Mouse (Mus musculus): ENCODE measurements around the gene Tmem120b. TPM values are rescaled to one million over a fixed set of nuclear protein-coding genes. Genes with fewer than 3 reads are reported as not detected.
"Not testable (repeated sequence)": the region's sequence is repeated elsewhere in the genome, so short reads cannot be mapped to it uniquely, and the experiment has no call there.

Tmem120b gene
- polyA plus RNA-seq, 1 experiment = 3.9 TPM

DNA sequence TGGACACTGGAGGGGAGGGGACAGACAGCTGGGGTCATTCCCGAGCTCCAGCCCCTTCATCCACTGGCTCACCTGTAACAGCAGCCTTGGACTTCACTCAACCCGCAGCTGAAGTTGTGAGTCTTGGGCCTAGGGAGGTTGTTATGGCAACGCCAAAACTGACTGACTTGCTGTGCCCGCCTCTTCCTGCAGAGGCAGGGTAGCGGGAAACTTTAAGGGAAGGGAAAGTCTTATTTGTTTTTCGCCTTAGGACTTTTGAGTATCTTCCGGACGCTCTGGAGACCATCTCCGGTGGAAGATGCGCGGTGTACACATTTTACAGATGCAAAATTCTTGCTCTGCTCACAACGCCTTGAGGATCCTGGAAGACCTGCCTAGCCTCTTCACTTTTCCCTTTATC is 18.9 kb upstream of the Tmem120b start:
- WGBS = 8% methylated on average over 12 of the region's 12 CpGs
- no peak for DNase-seq (ENCODE audit: low read depth, low spot score)

DNA sequence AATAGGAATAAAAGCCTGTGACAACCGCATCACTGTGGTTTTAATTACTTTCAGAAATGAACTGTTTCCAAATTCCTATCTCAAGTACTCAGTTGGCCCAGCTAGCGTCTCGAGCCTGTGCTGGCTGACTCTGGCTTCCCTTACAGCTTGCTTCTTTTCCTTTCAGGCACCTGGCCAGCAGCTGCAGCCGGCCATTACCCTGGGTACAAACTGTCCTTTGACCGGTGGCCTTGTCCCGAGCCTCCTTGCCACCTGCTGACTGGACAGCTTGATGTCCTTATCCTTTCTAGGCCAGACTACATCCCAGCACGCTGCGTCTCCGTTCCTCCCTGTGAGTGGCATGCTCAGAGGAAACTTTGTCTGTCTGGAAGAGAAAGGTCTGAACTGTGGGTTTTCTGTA is 17.3 kb upstream of the Tmem120b start:
- WGBS = 72% methylated on average over 9 of the region's 9 CpGs

DNA sequence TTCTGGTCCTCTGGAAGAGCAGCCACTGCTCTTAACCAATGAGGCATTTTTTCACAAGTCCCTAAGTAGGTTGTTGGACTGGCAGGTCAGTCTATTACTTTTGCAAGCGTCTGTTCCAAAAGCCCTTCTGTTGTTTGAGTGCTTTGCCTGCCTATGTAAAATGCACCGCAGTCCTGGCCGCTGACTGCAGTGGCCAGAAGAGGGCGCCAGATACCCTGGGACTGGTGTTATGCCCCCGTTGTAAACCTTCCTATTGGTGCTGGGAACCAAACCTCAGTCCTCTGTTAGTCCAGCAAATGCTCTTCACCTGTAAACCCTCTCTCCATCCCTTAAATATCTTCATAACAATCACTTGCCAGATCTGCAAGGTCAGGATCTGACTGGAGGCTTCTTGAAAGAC is 16.5 kb upstream of the Tmem120b start:
- no peak for DNase-seq (ENCODE audit: low read depth, low spot score)
- 86% methylated on average over 5 of the region's 5 CpGs for WGBS

More for the DNA sequence above, 17.3 kb upstream of the Tmem120b start:
- DNase-seq (ENCODE audit: low read depth, low spot score) = no peak

DNA sequence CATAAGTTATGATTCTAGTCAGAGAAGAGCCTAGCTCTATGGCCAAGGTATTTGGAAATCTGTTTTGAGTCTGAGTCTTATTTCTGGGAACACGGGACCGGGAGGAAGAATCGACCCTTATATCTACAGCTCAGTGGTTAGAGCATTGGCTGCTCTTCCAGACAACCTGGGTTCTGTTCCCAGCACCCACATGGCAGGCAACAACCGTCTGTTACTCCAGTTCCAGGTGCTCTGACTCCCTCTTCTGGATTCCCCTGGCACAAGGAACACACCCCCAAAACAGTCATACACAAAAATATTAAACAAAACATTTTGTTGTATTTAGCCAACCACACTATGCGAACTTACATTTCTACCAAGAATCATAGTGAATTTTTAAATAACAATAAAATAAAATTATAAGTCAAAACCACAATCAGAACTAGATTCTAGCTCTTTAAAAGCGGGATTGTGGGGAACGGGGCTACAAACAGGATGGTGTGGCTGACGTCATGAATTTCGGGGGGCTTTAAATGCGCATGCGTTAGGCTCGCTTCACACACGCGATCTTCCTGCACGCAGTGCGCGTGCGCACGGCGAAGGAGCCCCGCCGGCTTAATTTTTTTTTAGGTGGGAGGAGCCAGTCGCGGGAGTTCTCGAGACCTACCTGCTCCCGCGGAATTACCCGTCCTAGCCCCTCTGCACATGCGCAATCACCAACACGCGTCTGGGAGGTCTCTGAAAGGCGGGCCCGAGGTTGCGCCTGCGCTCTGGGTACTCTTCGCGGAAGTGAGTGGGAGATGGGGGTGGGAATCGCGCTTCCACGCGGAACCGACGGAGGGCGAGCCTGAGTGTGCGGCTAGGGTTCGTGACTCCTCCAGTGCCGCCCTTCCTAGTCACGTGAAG is 10.6 kb upstream of the Tmem120b start:
- WGBS = 7% methylated on average over 48 of the region's 48 CpGs
- peak; percentile 100 for DNase-seq (ENCODE audit: low read depth, low spot score)

DNA sequence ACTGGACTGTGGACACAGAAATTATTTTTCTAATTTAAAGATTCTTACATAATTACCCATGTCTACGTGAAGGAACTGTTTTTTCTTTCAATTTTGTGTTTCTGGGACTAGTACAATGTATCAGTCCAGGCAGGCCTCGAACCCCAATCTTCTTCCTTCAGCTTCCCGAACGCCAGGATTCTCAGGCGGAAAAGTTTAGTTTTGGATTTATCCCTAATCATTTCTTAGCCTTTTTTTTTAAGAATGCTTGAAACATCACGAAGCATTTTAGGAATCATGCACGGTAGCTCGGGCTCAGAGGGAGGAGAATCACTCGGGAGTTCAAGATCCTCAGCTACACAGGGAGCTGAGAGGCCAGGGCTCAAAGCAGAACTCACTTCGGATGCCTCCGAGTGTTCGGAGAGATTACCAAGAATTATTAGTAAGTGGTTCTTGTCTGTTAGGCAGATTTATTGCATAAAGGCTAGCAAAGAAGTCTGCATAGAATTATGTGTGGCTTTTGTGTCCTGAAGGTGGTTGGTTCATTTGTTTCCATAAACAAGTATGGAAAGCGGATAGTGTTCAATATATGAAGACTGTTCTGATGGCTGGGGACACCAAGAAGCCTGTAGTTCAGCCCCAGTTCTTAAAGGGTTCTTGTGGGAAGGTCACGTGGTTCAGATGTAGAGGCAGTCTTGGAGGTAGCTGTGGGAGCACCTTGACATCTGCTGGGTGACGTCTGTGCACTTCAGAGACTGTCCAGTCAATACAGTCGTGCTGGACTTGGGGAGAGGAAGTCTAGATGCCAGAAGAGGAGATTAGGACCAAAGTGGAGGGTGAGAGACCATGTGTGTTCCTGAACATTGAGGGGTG is 9.7 kb upstream of the Tmem120b start:
- DNase-seq (ENCODE audit: low read depth, low spot score) = no peak

DNA sequence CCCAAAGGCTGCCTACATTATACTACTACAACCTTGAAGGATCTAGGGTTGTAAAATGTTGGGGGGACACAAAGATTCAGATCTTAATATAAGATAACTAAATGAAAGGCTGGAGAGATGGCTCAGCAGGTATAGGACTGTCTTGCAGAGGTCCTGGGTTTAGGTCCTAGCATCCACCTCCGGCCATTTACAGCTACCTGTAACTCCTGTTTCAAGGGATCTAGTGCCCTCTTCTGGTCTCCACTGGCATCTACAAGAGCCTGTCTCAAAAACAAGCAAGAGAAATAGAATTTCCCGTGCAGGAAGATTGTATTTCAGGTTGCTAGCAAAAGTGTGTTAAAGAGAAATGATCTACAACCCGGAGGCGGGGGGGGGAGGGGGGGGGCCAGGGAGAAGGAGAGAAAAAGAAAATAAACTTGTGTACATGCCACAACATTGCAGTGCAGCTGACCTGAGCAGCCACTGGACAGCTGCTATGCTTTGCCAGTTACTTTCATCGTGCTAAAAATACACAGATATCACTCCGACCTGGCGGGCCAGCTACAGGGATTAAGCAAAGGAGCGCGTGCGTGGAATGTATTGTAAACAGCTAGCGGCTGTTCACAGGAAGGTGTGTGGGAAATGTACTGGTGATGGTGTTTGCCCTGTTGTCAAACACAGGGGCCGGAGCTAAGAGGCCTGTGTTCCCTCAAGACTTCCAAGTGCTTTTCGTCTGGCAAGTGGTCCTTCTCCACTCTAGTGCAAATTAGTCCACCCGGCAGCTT is 8.3 kb upstream of the Tmem120b start:
- 22% methylated on average over 14 of the region's 14 CpGs for WGBS
- DNase-seq (ENCODE audit: low read depth, low spot score) = no peak

More for the DNA sequence above, 9.7 kb upstream of the Tmem120b start:
- WGBS = 27% methylated on average over 16 of the region's 16 CpGs

DNA sequence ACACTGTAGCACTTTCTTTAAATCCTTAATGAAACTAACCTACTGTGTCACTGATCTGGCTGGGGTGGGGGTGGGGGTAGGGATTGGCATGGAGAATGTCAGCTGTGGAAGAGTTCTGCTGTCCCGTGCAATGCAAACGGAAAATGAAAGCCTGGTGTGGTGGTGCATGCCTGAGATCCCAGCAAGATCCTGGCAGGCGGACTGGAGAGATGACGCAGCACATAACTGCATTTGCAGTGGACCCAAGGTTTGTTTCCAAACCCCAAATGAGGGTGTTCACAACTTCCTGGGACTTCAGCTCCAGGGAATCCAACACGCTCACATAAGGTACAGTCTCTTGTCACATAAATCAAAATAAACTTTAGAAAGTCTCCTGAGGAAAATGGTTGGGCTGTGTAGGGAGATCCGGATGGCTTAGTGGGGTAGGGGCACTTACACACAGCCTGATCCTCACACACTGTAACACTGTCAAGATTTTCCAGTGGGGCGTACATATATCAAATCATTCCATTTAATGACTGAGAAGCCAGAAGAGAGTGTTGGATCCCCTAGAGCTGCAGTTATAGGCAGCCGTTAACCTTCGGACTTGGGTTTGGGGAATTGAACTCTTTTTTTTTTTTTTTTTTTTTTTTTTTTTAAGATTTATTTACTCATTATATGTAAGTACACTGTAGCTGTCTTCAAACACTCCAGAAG is 7.4 kb upstream of the Tmem120b start:
- 39% methylated on average over 9 of the region's 9 CpGs for WGBS
- no peak for DNase-seq (ENCODE audit: low read depth, low spot score)

DNA sequence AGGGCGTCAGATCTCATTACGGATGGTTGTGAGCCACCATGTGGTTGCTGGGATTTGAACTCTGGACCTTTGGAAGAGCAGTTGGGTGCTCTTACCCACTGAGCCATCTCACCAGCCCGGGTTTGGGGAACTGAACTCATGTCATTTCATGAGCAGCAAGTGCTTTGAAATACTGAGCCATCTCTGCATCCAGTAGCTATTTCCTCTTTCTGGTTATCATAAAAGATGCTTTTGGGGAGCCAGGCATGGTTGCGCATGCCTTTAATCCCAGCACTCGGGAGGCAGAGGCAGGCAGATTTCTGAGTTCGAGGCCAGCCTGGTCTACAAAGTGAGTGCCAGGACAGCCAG is 6.8 kb upstream of the Tmem120b start:
- not testable (repeated sequence) for DNase-seq (ENCODE audit: low read depth, low spot score)
- WGBS = 58% methylated on average over 6 of the region's 6 CpGs

DNA sequence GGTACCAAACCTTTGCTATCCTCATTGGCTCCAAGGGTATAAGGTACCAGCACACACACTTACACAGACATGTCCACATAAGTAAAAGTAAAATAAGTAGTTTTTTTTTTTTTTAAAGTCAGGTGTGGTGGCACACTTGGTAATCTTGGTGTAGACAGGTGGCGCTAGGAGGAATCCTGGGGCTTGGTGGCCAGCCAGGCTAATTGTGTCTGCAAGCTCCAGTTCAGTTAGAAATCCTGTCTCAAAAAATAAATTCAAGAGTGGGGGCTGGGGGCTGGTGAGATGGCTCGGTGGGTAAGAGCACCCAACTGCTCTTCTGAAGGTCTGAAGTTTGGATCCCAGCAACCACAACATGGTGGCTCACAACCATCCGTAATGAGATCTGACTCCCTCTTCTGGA is 5.1 kb upstream of the Tmem120b start:
- DNase-seq (ENCODE audit: low read depth, low spot score) = no peak
- 87% methylated on average over 3 of the region's 3 CpGs for WGBS

DNA sequence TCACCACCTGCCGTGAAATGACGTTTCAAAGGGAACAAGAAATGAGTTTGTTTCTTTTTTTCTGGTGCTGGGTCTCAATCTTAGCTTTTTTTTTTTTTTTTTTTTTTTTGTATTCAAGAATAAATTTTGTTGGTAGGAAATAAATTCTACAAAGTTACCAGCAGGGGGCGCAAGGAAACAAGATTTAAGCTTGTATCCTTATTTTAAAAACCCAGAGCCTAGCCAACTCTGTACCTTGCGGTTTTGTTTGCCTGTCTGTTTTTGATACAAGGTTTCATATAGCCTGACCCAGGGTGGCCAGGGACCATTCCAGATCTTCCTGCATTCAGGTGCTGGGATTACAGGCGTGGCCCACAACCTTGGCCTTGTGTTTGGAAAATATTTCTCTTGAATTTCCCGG is 4.0 kb upstream of the Tmem120b start:
- WGBS = 22% methylated on average over 6 of the region's 6 CpGs
- DNase-seq (ENCODE audit: low read depth, low spot score) = no peak

DNA sequence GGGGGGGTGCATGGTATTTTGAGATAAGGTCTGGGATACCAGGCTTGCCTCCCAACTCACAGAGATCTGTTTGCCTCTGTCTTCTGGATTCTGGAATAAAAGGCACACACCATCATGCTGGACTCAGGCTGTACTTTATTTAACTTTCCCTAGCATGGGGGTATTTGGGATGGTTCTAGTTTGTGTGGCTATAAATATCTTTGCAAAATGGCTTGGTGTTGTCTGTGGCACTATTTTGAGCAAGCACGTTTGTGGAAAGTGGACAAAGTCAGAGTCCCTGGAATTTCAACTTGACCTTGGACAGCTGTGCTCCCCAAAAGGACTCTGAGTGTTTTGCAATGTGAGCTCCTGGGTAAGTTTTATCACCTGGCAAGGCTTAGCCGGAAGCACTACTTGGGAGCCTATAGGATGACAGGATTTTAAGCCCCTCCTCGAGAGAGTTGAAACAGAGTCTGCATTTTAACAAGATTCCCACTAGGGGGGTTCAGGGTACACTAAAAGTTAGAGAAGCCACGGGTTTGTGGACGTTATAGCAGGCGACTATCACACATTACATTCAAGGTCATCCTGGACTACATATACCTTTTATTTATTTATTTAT is 720 bp upstream of the Tmem120b start:
- no peak for DNase-seq (ENCODE audit: low read depth, low spot score)
- WGBS = 4% methylated on average over 6 of the region's 6 CpGs

DNA sequence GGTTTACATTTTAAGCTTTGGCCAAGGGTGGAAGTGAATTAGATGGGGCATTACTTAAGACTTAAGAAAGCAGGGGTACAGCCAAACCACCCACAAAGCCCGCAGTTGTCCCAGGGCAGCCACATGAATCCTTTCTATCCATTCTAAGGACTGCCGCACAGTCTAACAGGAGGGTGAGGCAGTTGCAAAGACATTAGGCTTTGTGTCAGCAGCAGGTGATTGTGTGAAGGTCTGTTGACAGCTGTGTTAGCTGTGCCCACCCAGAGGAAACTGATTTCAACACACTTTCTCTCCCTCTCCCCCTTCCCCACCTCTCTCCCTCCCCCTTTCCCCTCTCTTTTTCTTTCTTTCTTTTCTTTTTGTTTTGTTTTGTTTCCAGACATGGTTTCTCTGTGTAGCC is 499 bp downstream of the Tmem120b start:
- no peak for DNase-seq (ENCODE audit: low read depth, low spot score)
- 93% methylated on average over 2 of the region's 2 CpGs for WGBS

DNA sequence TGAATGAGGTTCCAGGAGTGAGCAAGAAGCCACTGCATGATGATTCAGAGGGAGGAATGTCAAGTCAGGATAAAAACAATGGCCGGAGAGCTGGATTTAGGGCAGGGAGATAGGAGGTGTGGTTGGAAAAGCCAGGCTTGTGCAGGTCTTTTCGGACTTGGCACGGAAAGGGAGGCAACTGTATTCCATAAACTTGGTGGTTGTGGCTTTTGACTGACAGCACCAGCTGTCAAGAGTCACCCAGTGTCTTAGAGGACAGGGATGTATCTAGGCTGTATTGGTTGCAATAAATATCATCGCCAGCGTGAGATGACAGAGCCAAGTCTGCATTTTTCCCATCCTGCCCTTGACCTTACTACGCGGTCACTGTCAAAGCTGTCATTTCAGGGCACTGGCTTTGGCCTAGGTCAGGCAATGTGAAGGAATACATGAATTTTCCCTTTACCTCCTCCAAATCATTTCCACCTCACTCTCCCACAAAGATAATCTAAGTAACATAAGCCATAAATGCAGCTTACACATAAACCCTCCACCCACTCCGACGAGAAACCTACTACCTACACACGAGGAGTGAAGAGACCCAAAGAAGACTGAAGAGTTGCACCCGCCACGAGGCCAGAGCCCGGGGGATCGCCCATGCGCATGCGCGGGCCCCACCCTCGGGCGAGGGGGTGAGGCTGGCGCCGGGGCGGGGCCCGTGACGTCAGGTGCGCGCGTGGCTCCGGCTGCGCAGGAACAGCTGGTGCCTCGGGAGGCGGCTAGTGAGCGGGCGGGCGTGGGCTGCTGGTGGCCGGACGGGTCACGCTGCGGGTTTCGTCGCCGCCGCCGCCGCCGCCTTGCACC is 7.6 kb downstream of the Tmem120b start:
- 6% methylated on average over 45 of the region's 45 CpGs for WGBS
- peak; percentile 68 for DNase-seq (ENCODE audit: low read depth, low spot score)

DNA sequence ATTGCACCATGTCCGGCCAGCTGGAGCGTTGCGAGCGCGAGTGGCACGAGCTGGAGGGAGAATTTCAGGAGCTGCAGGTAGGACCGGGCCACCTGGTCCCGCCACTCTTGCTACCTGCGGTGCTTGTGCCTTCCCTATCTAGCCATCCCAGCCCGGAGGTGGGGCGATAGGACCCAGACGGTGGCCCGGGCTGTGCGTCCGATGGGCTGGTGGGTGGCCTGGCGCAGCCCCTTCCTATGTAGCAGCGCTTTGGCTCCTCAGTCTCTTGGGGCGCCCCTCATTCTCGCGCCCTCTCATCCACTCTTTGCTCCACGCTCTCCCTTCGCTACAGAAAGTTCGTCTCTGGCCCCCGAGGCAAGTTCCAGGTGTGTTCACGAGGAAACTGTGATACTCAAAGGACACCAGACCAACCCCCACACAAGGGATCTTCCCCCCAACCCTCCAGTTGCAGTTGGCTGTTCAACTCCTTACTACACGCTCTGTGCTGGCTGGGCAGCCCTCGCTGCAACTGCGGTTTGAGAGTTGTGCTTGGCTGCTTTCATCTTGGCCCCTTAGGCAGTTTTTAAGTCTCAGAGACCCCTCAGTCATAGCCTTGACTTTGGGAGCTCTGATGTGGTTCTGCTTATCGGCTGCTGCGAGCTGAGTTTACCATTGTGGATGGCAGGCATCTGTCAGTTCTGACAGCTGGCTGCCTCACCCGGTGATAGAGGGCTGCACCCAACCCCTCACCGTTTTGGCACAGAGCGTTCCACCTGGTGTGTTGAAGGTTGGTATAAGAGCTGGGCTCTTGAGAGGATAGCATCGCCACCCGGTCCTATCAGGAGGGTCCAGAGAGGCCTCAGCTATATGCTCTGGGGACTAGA is 8.4 kb downstream of the Tmem120b start:
- WGBS = 2% methylated on average over 35 of the region's 35 CpGs

DNA sequence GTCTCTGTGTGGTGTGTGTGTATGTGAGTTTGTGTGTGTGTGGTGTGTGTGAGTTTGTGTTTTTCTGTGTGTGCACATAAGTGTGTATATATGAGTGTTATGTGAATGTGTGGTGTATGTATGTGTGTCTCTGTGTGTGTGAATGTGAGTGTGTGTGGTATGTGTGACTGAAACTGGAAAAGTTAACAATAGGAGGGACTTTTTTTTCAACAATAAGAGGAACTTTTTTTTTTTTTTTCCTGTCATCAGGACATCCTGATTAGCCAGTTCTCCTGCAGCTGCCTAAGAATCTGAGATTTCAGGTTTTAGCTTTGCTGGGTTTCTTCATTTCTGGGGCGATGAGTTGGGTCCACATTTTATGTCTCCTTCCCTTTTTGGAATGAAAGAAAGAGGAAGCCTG is 11.4 kb downstream of the Tmem120b start:
- 69% methylated on average over 1 of the region's 1 CpGs for WGBS
- DNase-seq (ENCODE audit: low read depth, low spot score) = no peak

More for the DNA sequence above, 8.4 kb downstream of the Tmem120b start:
- no peak for DNase-seq (ENCODE audit: low read depth, low spot score)

DNA sequence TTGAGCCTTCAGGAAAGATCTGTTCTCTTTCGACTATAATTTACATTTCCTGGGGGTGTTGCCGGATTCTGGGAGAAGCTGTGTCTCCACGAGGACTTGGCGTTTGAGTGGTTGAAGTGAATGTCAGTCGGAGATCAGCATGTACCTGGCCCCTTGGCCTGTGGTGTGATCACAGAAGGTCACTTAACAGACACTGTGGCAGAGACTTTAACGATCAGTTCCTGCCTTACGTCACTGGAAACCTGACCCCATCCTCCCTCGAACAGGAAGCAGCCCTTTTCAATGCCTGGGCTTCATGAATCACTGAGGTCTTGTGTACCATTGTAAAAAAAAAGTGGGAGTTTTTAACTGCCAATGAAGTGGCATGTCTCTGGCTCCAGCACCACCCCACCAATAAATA is 11.8 kb downstream of the Tmem120b start:
- 62% methylated on average over 8 of the region's 8 CpGs for WGBS
- no peak for DNase-seq (ENCODE audit: low read depth, low spot score)

DNA sequence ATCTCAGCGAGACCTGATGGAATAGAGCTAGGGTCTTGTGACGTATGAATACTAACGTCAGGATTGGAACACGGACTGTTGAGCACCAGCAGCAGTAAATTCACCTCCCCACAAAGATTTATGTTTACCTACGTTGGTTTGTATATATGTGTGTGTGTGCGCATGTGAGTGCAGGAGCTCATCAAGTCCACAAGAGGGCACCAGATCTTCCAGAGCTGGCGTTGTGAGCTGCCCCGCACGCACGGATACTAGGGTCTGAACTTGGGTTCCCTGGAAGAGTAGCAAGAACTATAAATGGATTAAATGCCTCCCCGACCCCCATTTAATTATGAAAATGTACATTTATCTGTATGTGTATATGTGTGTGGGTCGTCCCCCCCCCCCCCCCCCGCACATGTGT is 12.3 kb downstream of the Tmem120b start:
- no peak for DNase-seq (ENCODE audit: low read depth, low spot score)
- WGBS = 94% methylated on average over 13 of the region's 13 CpGs
